Mouse (Mus musculus): ENCODE results near the gene Ppp1r14c.

GRCm38 (mm10) chr10:3325447-3325846 lies 40.4 kb upstream of the Ppp1r14c start:
- TF ChIP-seq CTCF (conservative IDR thresholded peaks at IDR 0.05; ENCODE audit: low read length) = no peak
- TF ChIP-seq NANOG (IDR thresholded peaks at IDR 0.05; ENCODE audit: borderline replicate concordance, low read length) = no peak
- TF ChIP-seq POU5F1 (IDR thresholded peaks at IDR 0.05; ENCODE audit: borderline replicate concordance, low read length) = no peak
